Mouse (Mus musculus) erythroblast, embryonic 14.5 days (primary cell): ENCODE measurements around the gene Ldlr.

Source experiments
- GATA1 ChIP-seq: IDR thresholded peaks from 2 replicates; pipeline ENCODE4 v1.6.1; 2012; ENCODE audit warnings: low read length, inconsistent platforms, mixed read lengths
- TAL1 ChIP-seq: IDR thresholded peaks from 3 replicates; pipeline ENCODE4 v1.6.1; 2012; ENCODE audit warnings: low read length, inconsistent platforms, mixed read lengths

DNA sequence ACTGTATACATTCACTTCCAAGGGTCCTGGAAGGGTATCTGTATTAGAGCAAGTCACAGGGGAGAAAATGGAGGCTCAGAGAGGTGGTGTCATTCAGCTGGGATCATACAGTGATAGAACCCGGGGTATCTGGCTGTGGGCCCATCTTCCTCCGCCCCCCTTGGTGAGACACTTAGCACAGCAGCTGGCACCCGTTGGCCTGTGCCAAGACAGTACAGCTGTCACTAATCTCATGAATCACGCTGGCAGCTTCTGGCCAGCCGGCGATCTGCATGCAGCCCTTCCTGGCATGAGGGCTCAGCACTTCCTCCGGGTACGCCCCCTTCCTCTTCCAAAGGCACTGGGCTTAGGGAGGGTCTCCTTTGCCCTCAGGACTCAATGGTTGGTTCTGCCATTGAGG, 69.4 kb downstream of the Ldlr start:
- TF ChIP-seq GATA1, result no peak
- TF ChIP-seq TAL1, result no peak
